Mouse (Mus musculus): ENCODE data around the gene Ldhc.

The Ldhc gene

GRCm38 (mm10) chr7:46919551-46920176 lies 58.7 kb downstream of the Ldhc start, which contains the start of gene Tsg101:
Gene Tsg101 (minus strand): TSS chr7:46919969.
- DNase-seq, result peak; percentile 94 to 98

- DNase-seq, result no peak
These were observed 61.1 kb downstream of the Ldhc start for GRCm38 (mm10) chr7:46922075-46922474.
